In genomic region chrX:161940696-161941095, GRCm38 (mm10) we compare ENCODE assay signal across 8 mouse cellular contexts.
A peak's percentile ranks its signal among the peaks of the same experiment; 100 is the strongest.
DNase-seq lines count a peak whose midpoint lies in the region; ATAC-seq lines count a peak whose summit lies in the region.
"Had no signal": no experiment of that assay in that cellular context is flagged by ENCODE, and none has a peak within 500 bp of the region (broad histone marks: within the 10 kb centered on the region; RNA-seq: fewer than 3 reads in every experiment).

No protein-coding gene starts in this region.

- peak; percentile 28 for DNase-seq in kidney, adult 9 months
- DNase-seq in kidney, adult 11 months: no peak
- peak; percentile 34 for DNase-seq in cerebellum, adult 9-11 months
- peak; percentile 81 for DNase-seq in embryonic facial prominence, embryonic 14.5 days (ENCODE audit: low spot score)
- peak; percentile 36 for DNase-seq in lung, postnatal 36 days
- DNase-seq in layer of hippocampus, adult 9-11 months: no peak

- peak; percentile 60; the same call in 1 of the 2 replicates for ATAC-seq in embryonic facial prominence, embryonic 14.5 days (ENCODE audit: low read depth)
- no peak for ATAC-seq in erythroblast, adult 5-6 weeks (replicated peaks; ENCODE audit: low FRiP score, poor library complexity, severe bottlenecking)

- H3K36me3 ChIP-seq in embryonic facial prominence, embryonic 14.5 days (ENCODE audit: control insufficient read depth, insufficient read depth, low read length): no peaks in the 10 kb centered on the region
- H3K36me3 ChIP-seq: embryonic facial prominence, embryonic 13.5 days had no signal

- no peaks in the 10 kb centered on the region for H3K9me3 ChIP-seq in embryonic facial prominence, embryonic 14.5 days (ENCODE audit: control insufficient read depth, low read length)
- H3K9me3 ChIP-seq: embryonic facial prominence, embryonic 13.5 days had no signal

- no peak overlapping the region for H3K27ac ChIP-seq in embryonic facial prominence, embryonic 14.5 days (replicated peaks; ENCODE audit: low read depth, low read length)
- H3K27ac ChIP-seq: embryonic facial prominence, embryonic 13.5 days had no signal

- H3K4me2 ChIP-seq in embryonic facial prominence, embryonic 14.5 days (ENCODE audit: low read depth, low read length): no peak overlapping the region
- H3K4me2 ChIP-seq: embryonic facial prominence, embryonic 13.5 days had no signal

- no peaks in the 10 kb centered on the region for H3K4me1 ChIP-seq in embryonic facial prominence, embryonic 14.5 days (ENCODE audit: control insufficient read depth, insufficient read depth, low read length)

- H3K9ac ChIP-seq in embryonic facial prominence, embryonic 14.5 days (ENCODE audit: low read depth, low read length): no peak overlapping the region
- H3K9ac ChIP-seq: embryonic facial prominence, embryonic 13.5 days had no signal

- 42% methylated on average over 2 of the region's 2 CpGs for WGBS in embryonic facial prominence, embryonic 14.5 days

- peaks cover 26% of the 10 kb centered on the region for H3K27me3 ChIP-seq in embryonic facial prominence, embryonic 14.5 days (replicated peaks; ENCODE audit: control insufficient read depth, insufficient read depth, low read length)

- no peak overlapping the region for H3K4me3 ChIP-seq in embryonic facial prominence, embryonic 14.5 days (ENCODE audit: low read depth, low read length)
- H3K4me3 ChIP-seq: embryonic facial prominence, embryonic 13.5 days had no signal

Comparison
In these comparisons a context has a peak if more than half of its experiments do, and no peak if none do; other contexts are left out.
1. DNase-seq: peak in kidney, adult 9 months (single experiment), cerebellum, adult 9-11 months (single experiment), embryonic facial prominence, embryonic 14.5 days (single experiment) and lung, postnatal 36 days (single experiment); none in kidney, adult 11 months (single experiment) and layer of hippocampus, adult 9-11 months (single experiment).